Mouse (Mus musculus): ENCODE measurements at regions not wholly inside any gene's neighbourhood (a gene's known extent, or its start where the extent isn't known, plus 50 kb on each side); places are given as distances from the start of the nearest gene placed in this dataset.

- TF ChIP-seq EP300 (IDR thresholded peaks at IDR 0.05; ENCODE audit: insufficient read depth, low read depth, low read length) = no peak
- TF ChIP-seq CTCF (IDR thresholded peaks at IDR 0.05; ENCODE audit: low read depth, low read length) = no peak
Measured at GRCm38 (mm10) chr6:41113943-41114342, 78.6 kb upstream of the 2210010C04Rik start.
